Mouse (Mus musculus): ENCODE measurements around the gene Zbp1. TPM values are rescaled to one million over a fixed set of nuclear protein-coding genes. Genes with fewer than 3 reads are reported as not detected.

Gene Zbp1
- total RNA-seq, 2 experiments from 2014 or later = 2.5 to 5.3 TPM

- no peak for ATAC-seq (replicated peaks; ENCODE audit: poor library complexity)
Observed at GRCm38 (mm10) chr2:173158390-173159055, 60.2 kb downstream of the Zbp1 start.

- ATAC-seq (replicated peaks; ENCODE audit: poor library complexity) = no peak
Observed at GRCm38 (mm10) chr2:173157871-173158270, 60.9 kb downstream of the Zbp1 start.

- ATAC-seq (replicated peaks; ENCODE audit: poor library complexity) = no peak
Observed at GRCm38 (mm10) chr2:173157376-173157775, 61.3 kb downstream of the Zbp1 start.

GRCm38 (mm10) chr2:173156923-173157322, 61.8 kb downstream of the Zbp1 start:
- no peak for ATAC-seq (replicated peaks; ENCODE audit: poor library complexity)

Other genes starting within 250 kb of the Zbp1 start
- gene Spo11, start 241.2 kb downstream of the Zbp1 start, total RNA-seq (2015) = not detected in 2 replicates
- not detected in 2 replicates for gene Spo11, start 241.2 kb downstream of the Zbp1 start, total RNA-seq (2017)
- gene Rae1, start 218.8 kb downstream of the Zbp1 start, total RNA-seq (2015) = 121 and 128 TPM in 2 replicates
- 72.9 and 76.3 TPM in 2 replicates for gene Rae1, start 218.8 kb downstream of the Zbp1 start, total RNA-seq (2017)
- 130 and 153 TPM in 2 replicates for gene Rbm38, start 198.4 kb downstream of the Zbp1 start, total RNA-seq (2015)
- gene Rbm38, start 198.4 kb downstream of the Zbp1 start, total RNA-seq (2017) = 50.3 and 55.9 TPM in 2 replicates
- gene Ctcfl, start 99.4 kb downstream of the Zbp1 start, total RNA-seq (2015) = not detected in 2 replicates
- not detected in 2 replicates for gene Ctcfl, start 99.4 kb downstream of the Zbp1 start, total RNA-seq (2017)
- not detected in 2 replicates for gene Pck1, start 65.9 kb downstream of the Zbp1 start, total RNA-seq (2015)
- not detected in 2 replicates for gene Pck1, start 65.9 kb downstream of the Zbp1 start, total RNA-seq (2017)
- 0.17 and 0.32 TPM in 2 replicates for gene Pmepa1, start 57.6 kb upstream of the Zbp1 start, total RNA-seq (2015)
- 0.12 and 0.24 TPM in 2 replicates for gene Pmepa1, start 57.6 kb upstream of the Zbp1 start, total RNA-seq (2017)